In genomic region chr14:30549777-30550149, GRCm38 (mm10) we compare ENCODE assay signal across 8 mouse cellular contexts. TPM values are rescaled to one million over a fixed set of nuclear protein-coding genes. Genes with fewer than 3 reads are reported as not detected.
DNase-seq lines count a peak whose midpoint lies in the region; ATAC-seq and TF ChIP-seq lines count a peak whose summit lies in the region.

No protein-coding gene starts in this region.

- no peaks in the 10 kb centered on the region for H3K36me3 ChIP-seq in forebrain, postnatal 0 days (ENCODE audit: insufficient read depth)
- H3K36me3 ChIP-seq in neural tube, embryonic 12.5 days: no peaks in the 10 kb centered on the region

- peak overlapping the region; percentile 80 for H3K4me3 ChIP-seq in left cerebral cortex, adult 2 months
- peak overlapping the region; percentile 65 for H3K4me3 ChIP-seq in forebrain, postnatal 0 days (ENCODE audit: low read depth, low read length)
- peak overlapping the region; percentile 74 for H3K4me3 ChIP-seq in neural tube, embryonic 12.5 days

- no peaks in the 10 kb centered on the region for H3K27me3 ChIP-seq in forebrain, postnatal 0 days (ENCODE audit: insufficient read depth, low read length)
- H3K27me3 ChIP-seq in neural tube, embryonic 12.5 days (replicated peaks): no peaks in the 10 kb centered on the region

- WGBS in forebrain, postnatal 0 days: 1% methylated on average over 10 of the region's 10 CpGs
- WGBS in neural tube, embryonic 12.5 days: under 1% methylated on average over 10 of the region's 10 CpGs

- no peak for DNase-seq in left cerebral cortex, adult 2 months (ENCODE audit: extremely low spot score in 1 of 2, low spot score in 2 of 2)
- DNase-seq in left cerebral cortex, adult 9 months (ENCODE audit: low spot score in 2 of 2): no peak
- DNase-seq in adipocyte (ENCODE audit: low spot score) (peak; percentile 19), liver (peak; percentile 43)
- DNase-seq in forebrain, postnatal 0 days: peak; percentile 66
- DNase-seq in left cerebral cortex, postnatal 14 days (ENCODE audit: low spot score in 2 of 2): no peak

- peak overlapping the region; percentile 60 for H3K4me2 ChIP-seq in forebrain, postnatal 0 days (ENCODE audit: low read depth)
- H3K4me2 ChIP-seq in neural tube, embryonic 12.5 days (replicated peaks): peak overlapping the region; percentile 77

- no peaks in the 10 kb centered on the region for H3K9me3 ChIP-seq in forebrain, postnatal 0 days (ENCODE audit: low read length)
- no peaks in the 10 kb centered on the region for H3K9me3 ChIP-seq in neural tube, embryonic 12.5 days

- peaks cover 21% of the 10 kb centered on the region; the same call in 1 of the 2 replicates for H3K4me1 ChIP-seq in forebrain, postnatal 0 days (ENCODE audit: insufficient read depth)
- H3K4me1 ChIP-seq in neural tube, embryonic 12.5 days: peaks cover 30% of the 10 kb centered on the region

- H3K9ac ChIP-seq in forebrain, postnatal 0 days: peak overlapping the region; percentile 90
- peak overlapping the region; percentile 92 for H3K9ac ChIP-seq in neural tube, embryonic 12.5 days

- ATAC-seq in forebrain, postnatal 0 days: peak; percentile 44
- ATAC-seq in neural tube, embryonic 12.5 days (ENCODE audit: low FRiP score, low read depth): peak; percentile 14; the same call in 1 of the 2 replicates
- ATAC-seq in activated CD4-positive, CD25-positive, alpha-beta regulatory T cell, adult 4 months: no peak

- intact Hi-C loops in left cerebral cortex, adult 2 months (cut with DNase I): loop anchor here (2.0 kb wide), 1 partner anchor 23 kb away; no protein-coding TSS in a partner anchor
- intact Hi-C loops in left cerebral cortex, postnatal 14 days (cut with DNase I): no loop called here

- H3K27ac ChIP-seq in left cerebral cortex, adult 2 months: peak overlapping the region; percentile 95
- H3K27ac ChIP-seq in forebrain, postnatal 0 days (ENCODE audit: low read depth, low read length): peak overlapping the region; percentile 92
- peak overlapping the region; percentile 86; the same call in 1 of the 2 replicates for H3K27ac ChIP-seq in neural tube, embryonic 12.5 days

- no peak for TF ChIP-seq CTCF in left cerebral cortex, adult 2 months (IDR thresholded peaks at IDR 0.05)
- no peak for TF ChIP-seq CTCF in forebrain, postnatal 0 days (IDR thresholded peaks at IDR 0.05; ENCODE audit: low read depth)

RNA-seq across cellular contexts. Expression of gene Tkt, which starts 1.6 kb away (rescaled TPM):
- 100 to 1,000 TPM; 160 to 180 TPM for total RNA-seq in left cerebral cortex, adult 2 months (2021)
- 374 and 390 TPM in 2 replicates for total RNA-seq in forebrain, postnatal 0 days (2014; rRNA removed)
- 278 and 281 TPM in 2 replicates for polyA plus RNA-seq in forebrain, postnatal 0 days (2015; fragmentation: Nextera tagmentation; extraction: Ambion mirVana)
- 215 and 218 TPM in 2 replicates for polyA plus RNA-seq in neural tube, embryonic 12.5 days (2016; fragmentation: Nextera tagmentation; extraction: Ambion mirVana)
- 100 to 1,000 TPM; 180 to 266 TPM for polyA plus RNA-seq in activated CD4-positive, CD25-positive, alpha-beta regulatory T cell, adult 4 months (2017; shearing (Covaris generic))
- 100 to 1,000 TPM; 171 to 188 TPM for total RNA-seq in left cerebral cortex, postnatal 14 days (2021)

RNA-seq across cellular contexts. Expression of gene Cacna1d, which starts 58.5 kb away (rescaled TPM):
- total RNA-seq in left cerebral cortex, adult 2 months (2021): 10 to 100 TPM; 52.3 to 56.0 TPM
- total RNA-seq in forebrain, postnatal 0 days (2014; rRNA removed): 23.2 and 31.3 TPM in 2 replicates
- polyA plus RNA-seq in forebrain, postnatal 0 days (2015; fragmentation: Nextera tagmentation; extraction: Ambion mirVana): 4.1 and 7.2 TPM in 2 replicates
- 3.0 and 4.6 TPM in 2 replicates for polyA plus RNA-seq in neural tube, embryonic 12.5 days (2016; fragmentation: Nextera tagmentation; extraction: Ambion mirVana)
- 1 to 10 TPM; 1.6 to 2.2 TPM for polyA plus RNA-seq in activated CD4-positive, CD25-positive, alpha-beta regulatory T cell, adult 4 months (2017; shearing (Covaris generic))
- 10 to 100 TPM; 46.3 to 56.7 TPM for total RNA-seq in left cerebral cortex, postnatal 14 days (2021)

Comparison
In these comparisons a context has a peak if more than half of its experiments do, and no peak if none do; other contexts are left out.
1. DNase-seq: peak in adipocyte (single experiment), forebrain, postnatal 0 days (single experiment) and liver (single experiment); none in left cerebral cortex, adult 2 months (0 of 2), left cerebral cortex, adult 9 months (0 of 2) and left cerebral cortex, postnatal 14 days (0 of 2).
2. Peak in every context shown above with its lines, with median percentiles within 50 percentile points of each other: H3K27ac ChIP-seq and H3K4me3 ChIP-seq.